Mouse (Mus musculus) CH12.LX (cell line): ENCODE data around the gene Inha. TPM values are rescaled to one million over a fixed set of nuclear protein-coding genes. Genes with fewer than 3 reads are reported as not detected.

ENCODE experiments used
- DNase-seq: peaks from one replicate; pipeline ENCODE4 v3.0.0-alpha.2; 2013; ENCODE audit errors: extremely low read depth
- H3K27ac ChIP-seq: 2 replicates; pipeline ENCODE4 v1.5.1; 2012; ENCODE audit warnings: low read depth, mild to moderate bottlenecking, control low read depth, moderate library complexity; ENCODE audit not compliant: insufficient read depth
- H3K27me3 ChIP-seq: replicated peaks from 2 replicates; pipeline ENCODE3; 2012; ENCODE audit warnings: inconsistent platforms
- H3K36me3 ChIP-seq, 2 experiments: replicated peaks in 1 of 2; 2 replicates each; pipeline versions ENCODE3 to v1.6.1; 2012; ENCODE audit warnings: inconsistent platforms in 1 of 2, low read length in 1 of 2, mild to moderate bottlenecking in 1 of 2, mixed read lengths in 1 of 2, moderate library complexity in 1 of 2; ENCODE audit not compliant: control insufficient read depth in 1 of 2, insufficient read depth in 1 of 2
- H3K4me1 ChIP-seq, 2 experiments: 2 replicates each; pipeline ENCODE4 v1.6.1; 2012; ENCODE audit warnings: inconsistent platforms in 1 of 2, moderate library complexity in 1 of 2; ENCODE audit not compliant: insufficient read depth in 2 of 2, control insufficient read depth in 1 of 2
- H3K4me2 ChIP-seq: 2 replicates; pipeline ENCODE4 v1.6.1; 2012; ENCODE audit warnings: low read depth, mild to moderate bottlenecking, control low read depth; ENCODE audit not compliant: poor library complexity, insufficient read depth, severe bottlenecking
- H3K4me3 ChIP-seq, 3 experiments: fragments of 150-350 bp in 1 of 3; sonication (generic) in 1 of 3; replicated peaks in 1 of 3; 2 replicates each; pipeline versions ENCODE3 to v1.5.1; 2011 to 2012; ENCODE audit warnings: low read depth in 2 of 3, low read length in 2 of 3, mild to moderate bottlenecking in 2 of 3, moderate library complexity in 2 of 3, control low read depth in 1 of 3, improper control_type of control experiment in 1 of 3, inconsistent platforms in 1 of 3, mixed read lengths in 1 of 3; ENCODE audit not compliant: poor library complexity in 1 of 3
- H3K79me2 ChIP-seq: replicated peaks from 2 replicates; pipeline ENCODE4 v1.6.1; 2012; ENCODE audit warnings: mild to moderate bottlenecking, moderate library complexity; ENCODE audit not compliant: control insufficient read depth, poor library complexity, insufficient read depth, severe bottlenecking; ENCODE audit errors: extremely low read depth
- H3K9ac ChIP-seq: 2 replicates; pipeline ENCODE4 v1.6.1; 2012; ENCODE audit warnings: low read depth, mild to moderate bottlenecking, control low read depth, moderate library complexity; ENCODE audit not compliant: insufficient read depth
- H3K9me3 ChIP-seq: replicated peaks from 2 replicates; pipeline ENCODE3; 2012; ENCODE audit warnings: low read length, inconsistent platforms, mixed read lengths
- BHLHE40 ChIP-seq: IDR thresholded peaks from 2 replicates; pipeline ENCODE4 v1.6.1; 2011; ENCODE audit warnings: mild to moderate bottlenecking, low read depth, low read length, improper control_type of control experiment
- CHD1 ChIP-seq: IDR thresholded peaks from 2 replicates; pipeline ENCODE4 v1.6.1; 2012; ENCODE audit warnings: low read depth, low read length, improper control_type of control experiment, inconsistent platforms
- CHD2 ChIP-seq: IDR thresholded peaks from 2 replicates; pipeline ENCODE4 v1.6.1; 2011; ENCODE audit warnings: low read length, improper control_type of control experiment
- CTCF ChIP-seq, 2 experiments: IDR thresholded peaks in 1 of 2; conservative IDR thresholded peaks in 1 of 2; 2 replicates each; pipeline ENCODE4 v1.5.1; 2011 to 2012; ENCODE audit warnings: low read depth in 2 of 2, low read length in 2 of 2, improper control_type of control experiment in 1 of 2, inconsistent platforms in 1 of 2, mild to moderate bottlenecking in 1 of 2, moderate library complexity in 1 of 2
- E2F4 ChIP-seq: IDR thresholded peaks from 2 replicates; pipeline ENCODE4 v1.6.1; 2011; ENCODE audit warnings: low read depth, low read length, improper control_type of control experiment; ENCODE audit not compliant: insufficient replicate concordance
- GABPA ChIP-seq: IDR thresholded peaks from 2 replicates; pipeline ENCODE4 v1.6.1; 2012; ENCODE audit warnings: low read depth, low read length, improper control_type of control experiment, inconsistent platforms; ENCODE audit not compliant: insufficient replicate concordance
- HCFC1 ChIP-seq: IDR thresholded peaks from 2 replicates; pipeline ENCODE4 v1.6.1; 2012; ENCODE audit warnings: low read depth, mild to moderate bottlenecking, inconsistent platforms, low read length, improper control_type of control experiment
- IRF4 ChIP-seq: IDR thresholded peaks from 2 replicates; pipeline ENCODE4 v1.6.1; 2014; ENCODE audit warnings: low read depth, mild to moderate bottlenecking, inconsistent platforms, low read length, improper control_type of control experiment
- KAT2A ChIP-seq: IDR thresholded peaks from 2 replicates; pipeline ENCODE4 v1.6.1; 2012; ENCODE audit warnings: low read length, improper control_type of control experiment, inconsistent platforms; ENCODE audit not compliant: insufficient replicate concordance
- MAFK ChIP-seq: IDR thresholded peaks from 2 replicates; pipeline ENCODE4 v1.6.1; 2011; ENCODE audit warnings: low read length, improper control_type of control experiment; ENCODE audit not compliant: insufficient replicate concordance
- MAZ ChIP-seq: IDR thresholded peaks from 2 replicates; pipeline ENCODE4 v1.6.1; 2012; ENCODE audit warnings: low read depth, mild to moderate bottlenecking, inconsistent platforms, low read length, improper control_type of control experiment, moderate library complexity
- NRF1 ChIP-seq: IDR thresholded peaks from 2 replicates; pipeline ENCODE4 v1.6.1; 2014; ENCODE audit warnings: low read depth, mild to moderate bottlenecking, inconsistent platforms, low read length, improper control_type of control experiment, moderate library complexity
- POLR2A ChIP-seq: IDR thresholded peaks from 2 replicates; pipeline ENCODE4 v1.6.1; 2011; ENCODE audit warnings: low read depth, mild to moderate bottlenecking, improper control_type of control experiment, low read length
- RCOR1 ChIP-seq: conservative IDR thresholded peaks from 2 replicates; pipeline ENCODE4 v1.6.1; 2012; ENCODE audit warnings: low read depth, mild to moderate bottlenecking, inconsistent platforms, low read length, improper control_type of control experiment
- SIN3A ChIP-seq: IDR thresholded peaks from 2 replicates; pipeline ENCODE4 v1.6.1; 2012; ENCODE audit warnings: low read length, improper control_type of control experiment, inconsistent platforms
- SMC3 ChIP-seq: IDR thresholded peaks from 2 replicates; pipeline ENCODE4 v1.6.1; 2011; ENCODE audit warnings: low read depth, low read length, improper control_type of control experiment
- TBP ChIP-seq: conservative IDR thresholded peaks from 2 replicates; pipeline ENCODE4 v1.6.1; 2011; ENCODE audit warnings: low read depth, low read length, improper control_type of control experiment
- UBTF ChIP-seq: IDR thresholded peaks from 2 replicates; pipeline ENCODE4 v1.6.1; 2012; ENCODE audit warnings: low read depth, mild to moderate bottlenecking, inconsistent platforms, low read length, improper control_type of control experiment, moderate library complexity
- USF1 ChIP-seq: IDR thresholded peaks from 2 replicates; pipeline ENCODE4 v1.6.1; 2014; ENCODE audit warnings: low read depth, mild to moderate bottlenecking, inconsistent platforms, low read length, improper control_type of control experiment
- ZMIZ1 ChIP-seq: IDR thresholded peaks from 2 replicates; pipeline ENCODE4 v1.6.1; 2012; ENCODE audit warnings: low read depth, mild to moderate bottlenecking, inconsistent platforms, low read length, improper control_type of control experiment
- ZNF384 ChIP-seq: IDR thresholded peaks from 2 replicates; pipeline ENCODE4 v1.6.1; 2012; ENCODE audit warnings: low read depth, low read length, improper control_type of control experiment, inconsistent platforms
- dilution Hi-C: fragments of 300-500 bp; cut with MboI; formaldehyde crosslinking; loops from 2 replicates; pipeline ENCODE4 v1.14.3; 2020; ENCODE audit warnings: low sequenced_read_pairs; ENCODE audit not compliant: extremely low pct_unique_long_range_greater_than_20kb, extremely low pct_ligation_motif_present
- in situ Hi-C: fragments of 300-500 bp; cut with MboI; formaldehyde crosslinking; loops from 3 replicates; pipeline ENCODE4 v1.14.3; 2019; ENCODE audit warnings: low sequenced_read_pairs, low pct_ligation_motif_present, low pct_unique_long_range_greater_than_20kb, mixed read lengths
- polyA plus RNA-seq: library from polyadenylated mRNA; unstranded; fragments of >175 nt; gene quantifications from 2 replicates; pipeline ENCODE4 v1.2.1, GENCODE M21; 2012; ENCODE audit warnings: low read depth; ENCODE audit not compliant: insufficient read length
- total RNA-seq, 2 experiments: library from RNA; depleted of rRNA; stranded (reverse); fragments of 300-350 nt in 1 of 2; fragments of >200 nt in 1 of 2; gene quantifications; 2 replicates each; pipeline ENCODE4 v1.2.3; 2012 to 2014

Gene Inha
- total and polyA plus RNA-seq, 3 experiments, result not detected

DNA sequence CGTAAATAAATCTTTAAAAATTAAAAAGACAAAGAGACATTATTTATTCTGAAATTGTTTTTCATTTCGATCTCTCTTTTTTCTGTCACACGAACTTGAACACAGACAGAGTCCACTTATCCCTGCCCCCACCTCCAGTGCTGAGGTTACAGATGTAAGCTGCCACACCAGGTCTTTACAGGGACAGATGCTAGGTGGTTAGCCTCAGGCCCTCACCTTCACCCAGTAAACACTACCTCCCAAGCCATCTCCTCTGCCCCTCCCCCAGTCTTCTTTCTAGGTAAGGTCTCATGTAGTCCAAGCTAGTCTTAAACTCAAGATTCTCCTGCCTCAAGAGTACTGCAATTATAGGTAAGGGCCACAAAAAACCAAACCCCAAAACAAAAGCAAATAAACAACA is 5.7 kb downstream of the Inha start:
- H3K9ac ChIP-seq, result no peak overlapping the region
- dilution Hi-C loops (no loop called here), in situ Hi-C loops (no loop called here)

DNA sequence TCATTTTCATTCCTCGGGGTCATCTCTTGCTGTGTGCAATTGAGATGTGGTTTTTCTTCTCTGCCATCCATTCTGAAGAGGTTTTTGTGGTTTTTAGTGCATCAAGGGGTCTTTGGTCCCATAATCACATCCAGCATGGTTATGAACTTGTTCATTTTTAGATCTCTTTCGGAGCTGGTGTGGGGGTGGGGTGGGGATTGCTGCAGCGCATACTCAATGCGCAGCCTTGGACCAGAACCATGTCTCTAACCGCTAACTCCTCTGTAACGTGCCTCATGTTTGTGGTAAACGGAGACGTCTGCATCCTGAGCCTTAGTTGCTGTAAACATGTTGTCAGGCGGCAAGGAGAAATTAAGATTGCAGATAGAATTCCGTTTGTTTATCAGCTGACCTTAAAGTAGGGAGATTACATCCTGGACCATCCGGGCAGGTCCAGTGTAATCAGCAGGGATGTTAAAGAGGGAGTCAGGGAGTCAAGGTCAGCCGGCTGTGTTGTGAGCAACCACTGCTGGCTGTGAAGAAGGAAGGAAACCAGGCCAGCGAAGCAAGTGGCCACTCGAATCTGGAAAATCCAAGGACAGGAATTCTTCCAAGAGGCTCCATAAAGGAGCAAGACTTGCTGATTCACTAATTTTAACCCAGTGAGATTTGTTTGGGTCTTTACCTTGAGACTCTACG is 10.0 kb downstream of the Inha start:
- TF ChIP-seq CTCF (conservative IDR thresholded peaks at IDR 0.05 in 1 of 2, IDR thresholded peaks at IDR 0.05 in 1 of 2; ENCODE audit: low read depth in 2 of 2, low read length in 2 of 2), result no peak
- no peak for TF ChIP-seq CHD2
- TF ChIP-seq MAFK, result no peak
- TF ChIP-seq HCFC1, result no peak
- no peak for TF ChIP-seq GABPA
- no peak for TF ChIP-seq BHLHE40
- TF ChIP-seq KAT2A, result no peak
- TF ChIP-seq CHD1, result no peak
- TF ChIP-seq MAZ, result no peak
- no peak for TF ChIP-seq TBP
- TF ChIP-seq ZNF384, result no peak
- TF ChIP-seq UBTF, result no peak
- no peak for TF ChIP-seq SMC3
- TF ChIP-seq IRF4, result no peak
- H3K27me3 ChIP-seq, result peaks cover 2% of the 10 kb centered on the region
- H3K9me3 ChIP-seq, result no peaks in the 10 kb centered on the region
- peaks cover 0 to 2% of the 10 kb centered on the region in 2 experiments; a peak in 1 of 4 replicates for H3K4me1 ChIP-seq
- in situ Hi-C loops (no loop called here), dilution Hi-C loops (no loop called here)
- H3K79me2 ChIP-seq, result no peaks in the 10 kb centered on the region
- H3K27ac ChIP-seq, result no peak overlapping the region
- H3K36me3 ChIP-seq, result no peaks in the 10 kb centered on the region
- no peak for DNase-seq
- H3K4me2 ChIP-seq, result no peak overlapping the region
- H3K9ac ChIP-seq, result no peak overlapping the region
- no peak overlapping the region for H3K4me3 ChIP-seq

More for the DNA sequence above, 5.7 kb downstream of the Inha start:
- H3K79me2 ChIP-seq, result no peaks in the 10 kb centered on the region
- H3K27ac ChIP-seq, result no peak overlapping the region
- no peak overlapping the region for H3K4me2 ChIP-seq
- H3K27me3 ChIP-seq, result peaks cover 10% of the 10 kb centered on the region
- no peak for DNase-seq
- H3K4me3 ChIP-seq, result no peak overlapping the region
- no peaks in the 10 kb centered on the region for H3K9me3 ChIP-seq
- TF ChIP-seq SIN3A, result no peak
- no peak for TF ChIP-seq NRF1
- TF ChIP-seq RCOR1, result no peak
- no peak for TF ChIP-seq E2F4
- no peak for TF ChIP-seq POLR2A
- TF ChIP-seq CHD1, result no peak
- no peak for TF ChIP-seq KAT2A
- TF ChIP-seq SMC3, result no peak
- TF ChIP-seq TBP, result no peak
- no peak for TF ChIP-seq ZMIZ1
- TF ChIP-seq USF1, result no peak
- TF ChIP-seq CTCF (conservative IDR thresholded peaks at IDR 0.05 in 1 of 2, IDR thresholded peaks at IDR 0.05 in 1 of 2; ENCODE audit: low read depth in 2 of 2, low read length in 2 of 2), result no peak
- TF ChIP-seq BHLHE40, result no peak
- no peaks in the 10 kb centered on the region for H3K4me1 ChIP-seq
- H3K36me3 ChIP-seq, result no peaks in the 10 kb centered on the region
